Mouse (Mus musculus): ENCODE measurements around the gene Arhgef1.

- TF ChIP-seq POLR2A (IDR thresholded peaks at IDR 0.05; ENCODE audit: control insufficient read depth, low read depth, low read length) (no peak), CTCF (IDR thresholded peaks at IDR 0.05; ENCODE audit: control insufficient read depth, insufficient read depth, insufficient replicate concordance, low read depth, low read length) (no peak)
These were observed 16.1 kb downstream of the Arhgef1 start for GRCm38 (mm10) chr7:24918763-24919323.

Measured in testis, adult 2 months (tissue).